Mouse (Mus musculus) megakaryocyte, embryonic 14.5 days (primary cell): ENCODE results near the gene Dock9. TPM values are rescaled to one million over a fixed set of nuclear protein-coding genes. Genes with fewer than 3 reads are reported as not detected.
A peak's percentile ranks its signal among the peaks of the same experiment; 100 is the strongest.

Source experiments
- H3K27me3 ChIP-seq: replicated peaks from 2 replicates; pipeline ENCODE3; 2012; ENCODE audit warnings: inconsistent platforms
- H3K36me3 ChIP-seq: replicated peaks from 2 replicates; pipeline ENCODE3; 2012; ENCODE audit warnings: low read length, inconsistent platforms, mixed read lengths
- H3K4me1 ChIP-seq: 2 replicates; pipeline ENCODE4 v1.6.1; 2012; ENCODE audit warnings: inconsistent platforms
- H3K4me3 ChIP-seq: replicated peaks from 2 replicates; pipeline ENCODE3; 2012; ENCODE audit warnings: moderate library complexity, mild to moderate bottlenecking, inconsistent platforms
- H3K9me3 ChIP-seq: 2 replicates; pipeline ENCODE4 v1.6.1; 2012; ENCODE audit warnings: inconsistent platforms
- FLI1 ChIP-seq: IDR thresholded peaks from 2 replicates; pipeline ENCODE4 v1.6.1; 2012; ENCODE audit warnings: low read length, inconsistent platforms, mixed read lengths
- GATA1 ChIP-seq: IDR thresholded peaks from 3 replicates; pipeline ENCODE4 v1.6.1; 2012; ENCODE audit warnings: mixed read lengths, low read length, inconsistent platforms, borderline replicate concordance
- polyA plus RNA-seq: library from polyadenylated mRNA; stranded (reverse); fragments of >175 nt; gene quantifications from 2 replicates; pipeline ENCODE4 v1.2.3, GENCODE M21; 2012; ENCODE audit warnings: low replicate concordance; ENCODE audit not compliant: insufficient read depth

Gene Dock9
- polyA plus RNA-seq, 1 experiment = 0.13 TPM

DNA sequence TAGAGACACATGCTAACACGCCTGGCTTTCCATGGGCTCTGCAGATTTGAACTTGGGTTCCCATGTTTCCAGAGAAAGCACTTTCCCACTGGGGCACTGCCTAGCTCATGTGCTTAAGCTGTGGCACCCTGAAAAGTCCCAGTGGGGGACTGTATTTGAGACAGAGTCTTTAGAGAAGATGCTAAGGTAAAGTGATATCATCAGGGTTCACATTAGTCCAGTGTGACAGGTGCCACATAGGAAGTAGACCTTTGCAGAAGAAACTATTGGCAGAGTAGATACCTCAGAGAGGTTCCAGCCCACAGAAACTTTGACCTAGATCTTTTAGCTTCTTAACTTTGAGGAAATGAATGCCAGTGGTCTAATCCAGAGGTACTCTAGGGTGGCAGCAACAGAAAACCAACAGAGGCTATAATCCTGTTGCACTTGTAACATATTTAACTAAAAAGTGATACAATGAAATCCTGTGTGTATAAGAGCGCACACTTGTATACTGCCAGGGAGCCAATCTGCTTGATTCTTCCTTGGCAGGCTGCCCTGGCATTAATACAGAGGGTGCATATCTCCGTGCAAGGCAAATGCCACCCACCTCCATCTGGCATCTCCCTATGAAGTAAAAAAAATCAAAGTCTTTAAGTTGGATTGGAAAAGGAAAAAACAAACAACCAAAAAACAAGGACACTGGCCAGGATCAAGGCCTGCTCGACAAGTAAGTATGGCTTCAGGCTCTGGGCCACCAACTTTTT, 179.8 kb downstream of the Dock9 start:
- H3K4me1 ChIP-seq = no peaks in the 10 kb centered on the region
- H3K9me3 ChIP-seq = peaks cover 8% of the 10 kb centered on the region
- peaks cover 4% of the 10 kb centered on the region for H3K27me3 ChIP-seq
- TF ChIP-seq FLI1 (no peak), GATA1 (no peak)
- H3K36me3 ChIP-seq = no peaks in the 10 kb centered on the region
- H3K4me3 ChIP-seq = no peak overlapping the region

DNA sequence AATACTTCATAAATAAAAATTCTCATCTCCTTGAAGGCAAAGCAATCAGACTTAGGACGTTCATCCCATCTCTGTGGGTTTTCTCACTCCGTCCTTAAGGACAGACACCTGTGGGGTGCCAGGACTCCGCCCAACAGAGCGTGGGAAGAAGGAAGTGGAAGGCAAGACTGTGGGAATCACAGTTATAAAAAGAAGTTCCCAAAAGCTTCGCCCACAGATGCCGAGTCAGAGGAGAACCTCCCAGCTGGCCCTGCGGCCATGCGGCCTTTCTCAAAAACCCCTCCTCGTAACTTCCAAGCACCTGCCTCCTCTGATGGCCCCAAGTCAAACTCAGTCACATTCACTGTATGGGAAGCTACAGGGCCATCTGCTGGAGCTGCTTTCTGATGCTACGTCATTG, 182.2 kb downstream of the Dock9 start:
- H3K36me3 ChIP-seq = no peaks in the 10 kb centered on the region
- TF ChIP-seq GATA1 (no peak), FLI1 (no peak)
- H3K9me3 ChIP-seq = peaks cover 5% of the 10 kb centered on the region
- H3K4me1 ChIP-seq = peaks cover 4% of the 10 kb centered on the region; the same call in 1 of the 2 replicates
- H3K27me3 ChIP-seq = peaks cover 4% of the 10 kb centered on the region
- H3K4me3 ChIP-seq = no peak overlapping the region

DNA sequence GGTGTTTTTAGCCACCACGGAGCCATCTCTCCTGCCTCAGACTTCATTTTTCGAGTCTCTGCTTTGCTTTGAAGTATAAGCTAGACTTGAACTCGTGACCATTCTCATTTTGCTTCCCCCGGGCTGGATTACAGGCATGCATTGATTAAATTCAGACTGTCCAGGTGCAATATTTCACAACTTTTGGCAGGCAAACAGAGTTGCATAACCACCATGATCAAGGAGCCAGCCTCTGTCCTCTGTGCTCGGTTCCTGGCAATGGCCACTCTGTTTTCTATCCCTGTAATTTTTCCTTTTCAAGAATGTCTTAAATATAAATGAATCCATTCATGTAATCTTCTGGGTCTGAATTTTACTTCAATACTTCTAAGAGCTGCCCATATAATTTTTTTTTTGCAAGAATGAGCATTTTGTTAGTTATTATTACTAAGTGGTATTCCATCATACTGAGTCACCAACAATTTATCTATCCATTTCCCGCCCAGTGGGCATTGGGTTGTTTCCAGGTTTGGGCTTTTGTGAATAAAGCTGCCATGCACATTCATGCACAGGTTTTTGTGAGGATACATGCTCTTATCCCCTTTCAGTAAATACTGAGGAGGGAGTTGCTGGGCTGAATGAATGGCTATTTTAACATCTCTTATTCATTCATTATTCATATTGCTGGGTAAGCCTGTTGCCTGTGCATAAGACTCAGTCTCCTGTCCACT, 183.0 kb downstream of the Dock9 start:
- H3K9me3 ChIP-seq = peaks cover 3% of the 10 kb centered on the region
- peaks cover 4% of the 10 kb centered on the region for H3K27me3 ChIP-seq
- H3K4me1 ChIP-seq = peaks cover 4% of the 10 kb centered on the region; the same call in 1 of the 2 replicates
- no peak for TF ChIP-seq FLI1
- no peak for TF ChIP-seq GATA1
- no peak overlapping the region for H3K4me3 ChIP-seq
- H3K36me3 ChIP-seq = no peaks in the 10 kb centered on the region

DNA sequence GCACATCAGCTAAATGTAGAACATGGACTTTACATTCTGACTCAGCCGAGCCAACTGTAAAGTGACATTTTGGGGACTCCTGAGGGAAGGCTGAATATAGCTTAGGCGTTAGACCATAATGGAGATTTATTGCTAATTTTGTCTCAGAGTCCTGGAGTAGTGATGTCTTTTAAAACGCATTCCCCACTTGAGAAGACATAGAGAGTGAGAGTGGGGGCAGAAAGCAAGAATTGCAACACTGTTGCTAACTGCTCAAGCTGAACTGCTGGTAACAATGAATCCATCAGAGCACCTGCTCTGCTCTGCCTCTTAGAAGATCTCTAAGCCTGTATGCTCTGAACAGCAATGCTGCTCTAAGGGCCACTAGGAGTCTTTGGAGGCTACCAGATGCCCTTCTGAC, 184.1 kb downstream of the Dock9 start:
- no peaks in the 10 kb centered on the region for H3K36me3 ChIP-seq
- no peaks in the 10 kb centered on the region for H3K9me3 ChIP-seq
- TF ChIP-seq FLI1 (no peak), GATA1 (no peak)
- no peak overlapping the region for H3K4me3 ChIP-seq
- peaks cover 4% of the 10 kb centered on the region for H3K27me3 ChIP-seq
- H3K4me1 ChIP-seq = peaks cover 4% of the 10 kb centered on the region; the same call in 1 of the 2 replicates

DNA sequence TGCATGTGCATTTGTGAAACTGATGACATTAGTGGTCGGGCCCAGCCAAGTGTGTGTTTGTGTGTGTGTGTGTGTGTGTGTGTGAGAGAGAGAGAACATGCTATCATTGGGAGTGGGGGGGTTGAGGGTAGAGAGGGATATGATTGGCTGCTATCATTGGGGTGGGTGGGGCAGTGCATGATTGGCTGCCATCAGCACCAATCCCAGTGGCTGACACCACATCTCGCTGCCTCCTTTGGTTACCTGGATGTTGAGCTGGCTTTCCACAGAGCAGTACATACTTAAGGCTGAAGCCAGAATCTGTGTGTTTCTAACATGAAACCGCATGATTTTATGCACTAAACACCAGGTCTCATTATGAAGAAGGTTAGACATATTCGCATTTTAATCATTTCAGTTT, 184.7 kb downstream of the Dock9 start:
- Histone ChIP-seq H3K4me3 (no peak overlapping the region), H3K36me3 (no peaks in the 10 kb centered on the region), H3K27me3 (peaks cover 4% of the 10 kb centered on the region), H3K4me1 (peaks cover 4% of the 10 kb centered on the region; the same call in 1 of the 2 replicates), H3K9me3 (no peaks in the 10 kb centered on the region)
- TF ChIP-seq FLI1 = no peak
- no peak for TF ChIP-seq GATA1

DNA sequence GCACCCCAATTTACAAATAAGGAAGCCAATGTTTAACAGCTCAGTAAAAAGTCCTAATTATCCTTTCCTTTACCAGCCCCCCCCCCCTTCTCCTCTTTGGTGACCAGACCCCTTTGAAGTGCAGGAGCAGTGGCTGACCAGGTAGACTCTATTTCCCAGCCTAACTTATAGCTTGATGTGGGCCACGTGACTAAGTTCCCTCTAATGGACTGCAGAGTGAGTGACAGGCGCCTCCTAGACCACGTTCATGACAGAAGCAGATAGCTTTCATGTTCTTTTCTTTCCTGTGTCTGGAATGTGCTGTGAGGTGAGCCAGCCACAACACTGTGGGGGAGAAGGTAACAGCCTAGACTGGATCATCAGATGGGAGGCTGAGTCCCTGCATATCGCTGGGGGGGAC, 186.1 kb downstream of the Dock9 start:
- no peaks in the 10 kb centered on the region for H3K36me3 ChIP-seq
- peaks cover 4% of the 10 kb centered on the region; the same call in 1 of the 2 replicates for H3K4me1 ChIP-seq
- peaks cover 4% of the 10 kb centered on the region for H3K27me3 ChIP-seq
- no peaks in the 10 kb centered on the region for H3K9me3 ChIP-seq
- no peak overlapping the region for H3K4me3 ChIP-seq
- TF ChIP-seq GATA1 (no peak), FLI1 (no peak)

DNA sequence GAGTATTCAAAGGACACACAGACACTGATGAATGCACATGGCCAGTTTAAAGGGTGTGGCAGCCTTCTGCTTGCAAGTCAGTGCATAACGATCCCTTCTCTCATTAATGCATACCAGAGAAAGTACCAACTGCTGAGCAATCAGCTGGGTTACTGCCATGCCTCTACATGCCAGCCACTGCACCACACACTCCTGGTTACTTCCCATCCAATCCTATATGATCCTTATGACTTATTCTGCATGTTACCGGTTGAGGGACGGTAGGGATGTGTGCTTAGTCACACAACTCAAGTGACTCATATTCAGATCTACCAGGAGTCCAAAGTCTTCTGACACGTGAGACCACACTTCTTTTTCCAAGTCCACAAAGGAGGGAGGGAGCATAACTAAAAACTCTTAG, 186.5 kb downstream of the Dock9 start:
- H3K36me3 ChIP-seq = no peaks in the 10 kb centered on the region
- no peaks in the 10 kb centered on the region for H3K9me3 ChIP-seq
- H3K27me3 ChIP-seq = peaks cover 5% of the 10 kb centered on the region
- TF ChIP-seq GATA1 = no peak
- no peak for TF ChIP-seq FLI1
- peaks cover 4% of the 10 kb centered on the region; the same call in 1 of the 2 replicates for H3K4me1 ChIP-seq
- no peak overlapping the region for H3K4me3 ChIP-seq

DNA sequence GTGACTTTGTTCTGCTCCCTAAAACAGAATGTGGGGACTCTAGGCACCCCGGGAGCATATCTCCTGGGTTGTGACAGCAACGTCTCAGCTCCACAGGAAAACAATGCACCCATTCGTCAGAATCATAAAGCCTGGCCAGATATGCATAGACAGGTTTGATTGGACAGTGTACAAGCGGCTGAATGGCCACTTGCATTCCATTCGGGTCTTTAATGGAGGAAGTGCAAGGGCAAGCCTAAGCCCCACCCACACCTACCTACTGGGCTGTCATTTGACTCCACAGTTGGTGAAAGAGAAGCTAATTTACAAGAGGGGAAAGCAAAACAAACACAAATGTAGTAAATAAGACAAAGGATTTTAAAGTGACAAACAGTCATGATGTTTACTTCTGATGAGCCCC, 189.1 kb downstream of the Dock9 start:
- no peaks in the 10 kb centered on the region for H3K9me3 ChIP-seq
- TF ChIP-seq FLI1 = no peak
- TF ChIP-seq GATA1 = no peak
- H3K4me1 ChIP-seq = peaks cover 8% of the 10 kb centered on the region; the same call in 1 of the 2 replicates
- no peak overlapping the region for H3K4me3 ChIP-seq
- H3K27me3 ChIP-seq = peaks cover 7% of the 10 kb centered on the region
- H3K36me3 ChIP-seq = no peaks in the 10 kb centered on the region

DNA sequence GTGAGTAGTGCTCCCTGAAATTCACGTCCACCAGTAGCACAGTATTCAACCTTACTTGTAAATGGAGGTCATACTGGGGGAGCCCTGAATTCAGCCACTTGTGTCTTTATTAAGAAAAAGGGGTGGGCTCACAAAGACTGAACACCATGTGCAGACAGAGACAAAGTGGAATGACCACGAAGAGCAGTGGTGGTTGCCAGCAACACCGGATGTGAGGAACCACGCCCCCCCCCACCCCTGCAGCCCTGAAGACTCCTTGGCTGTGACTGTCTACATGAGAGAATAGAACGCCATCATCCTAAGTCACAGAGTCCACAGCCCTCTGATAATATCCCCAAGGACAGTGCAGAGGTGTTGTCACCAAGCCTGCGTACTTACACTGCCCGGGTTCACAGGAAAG, 191.2 kb downstream of the Dock9 start:
- H3K4me3 ChIP-seq = no peak overlapping the region
- no peaks in the 10 kb centered on the region for H3K9me3 ChIP-seq
- H3K36me3 ChIP-seq = no peaks in the 10 kb centered on the region
- TF ChIP-seq FLI1 (no peak), GATA1 (no peak)
- peaks cover 9% of the 10 kb centered on the region for H3K27me3 ChIP-seq
- H3K4me1 ChIP-seq = peaks cover 4% of the 10 kb centered on the region; the same call in 1 of the 2 replicates

DNA sequence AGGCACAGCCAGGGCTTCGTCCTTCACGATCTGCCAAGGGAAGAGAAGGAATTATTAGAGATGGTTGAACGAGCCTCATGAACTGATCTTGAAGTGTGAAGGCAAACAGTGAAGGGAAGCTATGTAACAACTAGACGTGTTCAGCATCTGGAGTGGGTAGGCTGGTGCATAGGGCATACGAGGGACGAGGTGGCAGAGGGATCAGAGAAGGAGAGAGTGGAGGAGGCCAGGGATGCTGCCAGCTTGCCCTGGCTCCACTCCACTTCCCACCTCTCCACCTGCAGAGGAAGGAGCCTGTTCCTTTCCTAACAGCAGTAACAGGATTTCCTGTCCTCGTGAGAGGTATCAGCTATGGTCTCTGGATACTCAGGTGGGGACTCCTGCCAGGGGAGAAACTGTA, 192.4 kb downstream of the Dock9 start:
- peak overlapping the region; percentile 16 for H3K4me3 ChIP-seq
- H3K9me3 ChIP-seq = no peaks in the 10 kb centered on the region
- H3K4me1 ChIP-seq = peaks cover 4% of the 10 kb centered on the region; the same call in 1 of the 2 replicates
- H3K27me3 ChIP-seq = peaks cover 9% of the 10 kb centered on the region
- TF ChIP-seq GATA1 (no peak), FLI1 (no peak)
- no peaks in the 10 kb centered on the region for H3K36me3 ChIP-seq
